In the genomic region with DNA sequence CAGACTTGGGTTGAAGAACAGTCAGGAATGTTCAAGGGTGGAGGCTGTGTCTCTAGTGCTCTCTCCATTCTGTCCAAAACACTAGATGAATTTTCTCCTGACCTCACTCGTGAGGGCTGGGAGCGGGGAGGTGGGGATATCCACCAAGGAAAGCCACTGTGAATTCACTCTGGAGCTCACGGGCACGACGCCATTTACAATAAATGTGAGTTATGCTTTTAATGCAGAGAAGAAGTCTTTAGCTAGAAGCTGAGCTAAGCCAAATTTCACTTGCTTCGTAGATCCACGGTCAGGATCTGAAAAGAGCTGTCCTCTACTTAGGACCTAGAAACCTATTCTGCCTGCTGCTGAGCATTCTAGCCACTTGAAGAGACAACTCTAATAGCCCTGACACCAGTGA, we compare ENCODE assay signal across 11 mouse cellular contexts. TPM values are rescaled to one million over a fixed set of nuclear protein-coding genes. Genes with fewer than 3 reads are reported as not detected.
A peak's percentile ranks its signal among the peaks of the same experiment; 100 is the strongest.
DNase-seq lines count a peak whose midpoint lies in the region; ATAC-seq and TF ChIP-seq lines count a peak whose summit lies in the region.
"Had no signal": no experiment of that assay in that cellular context is flagged by ENCODE, and none has a peak within 500 bp of the region (broad histone marks: within the 10 kb centered on the region; RNA-seq: fewer than 3 reads in every experiment).

No protein-coding gene starts in this region.

- no peak overlapping the region for H3K4me3 ChIP-seq in heart, embryonic 15.5 days
- 0 out of 2 replicates have a peak overlapping the region, but pooled peaks have one; percentile 72 for H3K4me3 ChIP-seq in midbrain, embryonic 16.5 days (ENCODE audit: low read depth, low read length)
- H3K4me3 ChIP-seq in midbrain, embryonic 11.5 days (ENCODE audit: low read depth, low read length): no peak overlapping the region
- H3K4me3 ChIP-seq in intestine, postnatal 0 days (ENCODE audit: low read depth, low read length): peak overlapping the region; percentile 69
- peak overlapping the region; percentile 7 for H3K4me3 ChIP-seq in stomach, embryonic 16.5 days (replicated peaks; ENCODE audit: low read length)

- ATAC-seq in heart, embryonic 15.5 days (replicated peaks; ENCODE audit: insufficient number of reproducible peaks, insufficient read depth, low FRiP score, low read depth): no peak
- no peak for ATAC-seq in midbrain, embryonic 16.5 days
- no peak for ATAC-seq in midbrain, embryonic 11.5 days (ENCODE audit: low FRiP score)
- no peak for ATAC-seq in intestine, postnatal 0 days
- no peak for ATAC-seq in stomach, embryonic 16.5 days (ENCODE audit: insufficient read depth, low FRiP score)

- intact Hi-C loops in heart, postnatal 10 days (cut with DNase I): no loop called here

- WGBS in heart, embryonic 15.5 days: 60% methylated on average over 7 of the region's 7 CpGs
- WGBS in midbrain, embryonic 16.5 days: 81% methylated on average over 7 of the region's 7 CpGs
- 74% methylated on average over 7 of the region's 7 CpGs for WGBS in midbrain, embryonic 11.5 days
- WGBS in intestine, postnatal 0 days: 48% methylated on average over 7 of the region's 7 CpGs
- WGBS in stomach, embryonic 16.5 days: 28% methylated on average over 7 of the region's 7 CpGs

- no peak for DNase-seq in heart, postnatal 10 days
- no peak for DNase-seq in midbrain, embryonic 11.5 days (ENCODE audit: low spot score, missing footprints)
- no peak for DNase-seq in cerebellum, postnatal 14 days
- DNase-seq in heart, adult 8-10 months (ENCODE audit: low spot score): no peak
- DNase-seq: cerebellum, postnatal 25 days; thymus, postnatal 14 days had no signal

- H3K27ac ChIP-seq in heart, embryonic 15.5 days: no peak overlapping the region
- H3K27ac ChIP-seq in midbrain, embryonic 16.5 days (ENCODE audit: low read length): no peak overlapping the region
- no peak overlapping the region for H3K27ac ChIP-seq in midbrain, embryonic 11.5 days (ENCODE audit: low read depth, low read length)
- no peak overlapping the region for H3K27ac ChIP-seq in intestine, postnatal 0 days (ENCODE audit: low read depth, low read length)
- H3K27ac ChIP-seq in stomach, embryonic 16.5 days (ENCODE audit: low read length): no peak overlapping the region

- no peak for TF ChIP-seq CTCF in intestine, postnatal 0 days (IDR thresholded peaks at IDR 0.05; ENCODE audit: low read depth)

- H3K27me3 ChIP-seq in heart, embryonic 15.5 days: peaks cover 61% of the 10 kb centered on the region
- H3K27me3 ChIP-seq in midbrain, embryonic 16.5 days (ENCODE audit: control insufficient read depth, insufficient read depth, low read depth, low read length): peaks cover 18% of the 10 kb centered on the region
- peaks cover 27% of the 10 kb centered on the region for H3K27me3 ChIP-seq in midbrain, embryonic 11.5 days (ENCODE audit: control insufficient read depth, insufficient read depth, low read length)
- H3K27me3 ChIP-seq in intestine, postnatal 0 days (replicated peaks; ENCODE audit: control insufficient read depth, insufficient read depth, low read length): peaks cover 17% of the 10 kb centered on the region; the same call in 1 of the 2 replicates
- peaks cover 33% of the 10 kb centered on the region for H3K27me3 ChIP-seq in stomach, embryonic 16.5 days (ENCODE audit: control insufficient read depth, insufficient read depth, low read length)

- no peak overlapping the region for H3K9ac ChIP-seq in heart, embryonic 15.5 days
- H3K9ac ChIP-seq in midbrain, embryonic 16.5 days (ENCODE audit: low read depth, low read length): no peak overlapping the region
- H3K9ac ChIP-seq in midbrain, embryonic 11.5 days (ENCODE audit: low read length): no peak overlapping the region
- H3K9ac ChIP-seq in intestine, postnatal 0 days (ENCODE audit: low read depth, low read length): 0 out of 2 replicates have a peak overlapping the region, but pooled peaks have one; percentile 50
- H3K9ac ChIP-seq in stomach, embryonic 16.5 days (ENCODE audit: low read length): no peak overlapping the region

- H3K4me2 ChIP-seq in heart, embryonic 15.5 days: 0 out of 2 replicates have a peak overlapping the region, but pooled peaks have one; percentile 99
- H3K4me2 ChIP-seq in midbrain, embryonic 16.5 days (ENCODE audit: low read length): peak overlapping the region; percentile 100
- no peak overlapping the region for H3K4me2 ChIP-seq in midbrain, embryonic 11.5 days
- peak overlapping the region; percentile 95 for H3K4me2 ChIP-seq in intestine, postnatal 0 days (replicated peaks; ENCODE audit: low read depth)
- H3K4me2 ChIP-seq in stomach, embryonic 16.5 days (ENCODE audit: low read depth, low read length): peak overlapping the region; percentile 79; the same call in 1 of the 2 replicates
- H3K4me2 ChIP-seq: liver, embryonic 11.5 days had no signal

- H3K36me3 ChIP-seq in heart, embryonic 15.5 days: no peaks in the 10 kb centered on the region
- no peaks in the 10 kb centered on the region for H3K36me3 ChIP-seq in midbrain, embryonic 16.5 days (ENCODE audit: control insufficient read depth, insufficient read depth, low read length)
- no peaks in the 10 kb centered on the region for H3K36me3 ChIP-seq in midbrain, embryonic 11.5 days (ENCODE audit: control insufficient read depth, insufficient read depth, low read length)
- no peaks in the 10 kb centered on the region for H3K36me3 ChIP-seq in intestine, postnatal 0 days (ENCODE audit: control insufficient read depth, insufficient read depth)
- no peaks in the 10 kb centered on the region for H3K36me3 ChIP-seq in stomach, embryonic 16.5 days (ENCODE audit: control insufficient read depth, insufficient read depth, low read length)

- no peaks in the 10 kb centered on the region for H3K9me3 ChIP-seq in heart, embryonic 15.5 days (replicated peaks)
- no peaks in the 10 kb centered on the region for H3K9me3 ChIP-seq in midbrain, embryonic 16.5 days (replicated peaks; ENCODE audit: control insufficient read depth, low read length, poor library complexity, severe bottlenecking)
- no peaks in the 10 kb centered on the region for H3K9me3 ChIP-seq in midbrain, embryonic 11.5 days (ENCODE audit: control insufficient read depth, low read length)
- H3K9me3 ChIP-seq in intestine, postnatal 0 days (ENCODE audit: control insufficient read depth): no peaks in the 10 kb centered on the region
- H3K9me3 ChIP-seq in stomach, embryonic 16.5 days (replicated peaks; ENCODE audit: control insufficient read depth, low read length): no peaks in the 10 kb centered on the region

- peaks cover 12% of the 10 kb centered on the region for H3K4me1 ChIP-seq in heart, embryonic 15.5 days (replicated peaks)
- peaks cover 5% of the 10 kb centered on the region for H3K4me1 ChIP-seq in midbrain, embryonic 16.5 days (ENCODE audit: control insufficient read depth, insufficient read depth, low read length)
- H3K4me1 ChIP-seq in midbrain, embryonic 11.5 days (ENCODE audit: control insufficient read depth, insufficient read depth, low read length): peaks cover 4% of the 10 kb centered on the region
- H3K4me1 ChIP-seq in intestine, postnatal 0 days (replicated peaks; ENCODE audit: control insufficient read depth, insufficient read depth, low read length): no peaks in the 10 kb centered on the region
- H3K4me1 ChIP-seq in stomach, embryonic 16.5 days (ENCODE audit: control insufficient read depth, insufficient read depth, low read length): peaks cover 11% of the 10 kb centered on the region

RNA-seq across cellular contexts. Expression of a gene that starts 2.1 kb away (rescaled TPM):
- polyA plus RNA-seq in heart, embryonic 15.5 days (2015; fragmentation: Nextera tagmentation; extraction: Ambion mirVana): 0.83 and 2.1 TPM in 2 replicates
- under 1 TPM; 0.26 to 0.37 TPM for total RNA-seq in heart, postnatal 10 days (2021)
- polyA plus RNA-seq in midbrain, embryonic 16.5 days (2015; fragmentation: Nextera tagmentation; extraction: Ambion mirVana): 1.3 and 1.8 TPM in 2 replicates
- polyA plus RNA-seq in midbrain, embryonic 11.5 days (2014; fragmentation: Nextera tagmentation; extraction: Ambion mirVana): 0.67 and 0.81 TPM in 2 replicates
- 3.2 and 3.6 TPM in 2 replicates for polyA plus RNA-seq in intestine, postnatal 0 days (2015; fragmentation: Nextera tagmentation; extraction: Ambion mirVana)
- polyA plus RNA-seq in stomach, embryonic 16.5 days (2015; fragmentation: Nextera tagmentation; extraction: Ambion mirVana): 3.0 and 4.1 TPM in 2 replicates
- total RNA-seq in heart, adult 8-10 months (2022): under 1 TPM; 0.22 to 0.50 (median 0.36) TPM

Comparison
In these comparisons a context has a peak if more than half of its experiments do, and no peak if none do; other contexts are left out.
1. H3K4me3 ChIP-seq: peak in midbrain, embryonic 16.5 days (single experiment), intestine, postnatal 0 days (single experiment) and stomach, embryonic 16.5 days (single experiment); none in heart, embryonic 15.5 days (single experiment) and midbrain, embryonic 11.5 days (single experiment).